Mouse (Mus musculus) gastrocnemius, adult 18-20 months (tissue): ENCODE measurements around the gene Hoxa2. TPM values are rescaled to one million over a fixed set of nuclear protein-coding genes. Genes with fewer than 3 reads are reported as not detected.

Experiments
- DNase-seq: peaks from one replicate; pipeline ENCODE4 v3.0.0; 2021; ENCODE audit warnings: low spot score
- total RNA-seq, 2 experiments: library from RNA; stranded (reverse); gene quantifications; 2 replicates each; pipeline ENCODE4 v1.2.3; 2021

The Hoxa2 gene
- total RNA-seq, 2 experiments from 2014 or later: 0.21 to 0.27 TPM

- DNase-seq: no peak
These were observed 37.9 kb upstream of the Hoxa2 start for GRCm38 (mm10) chr6:52202362-52203120.

- DNase-seq: no peak
These were observed 36.6 kb upstream of the Hoxa2 start for GRCm38 (mm10) chr6:52201269-52201668.

- no peak for DNase-seq
These were observed 36.2 kb upstream of the Hoxa2 start for GRCm38 (mm10) chr6:52200751-52201250.

GRCm38 (mm10) chr6:52200073-52200750 is 35.6 kb upstream of the Hoxa2 start:
- no peak for DNase-seq

GRCm38 (mm10) chr6:52197271-52197670 is 32.6 kb upstream of the Hoxa2 start:
- no peak for DNase-seq

- no peak for DNase-seq
These were observed 32.2 kb upstream of the Hoxa2 start for GRCm38 (mm10) chr6:52196811-52197210.

GRCm38 (mm10) chr6:52194690-52195089 is 30.1 kb upstream of the Hoxa2 start:
- no peak for DNase-seq

- DNase-seq: peak; percentile 82
These were observed 27.4 kb upstream of the Hoxa2 start for GRCm38 (mm10) chr6:52191860-52192550.

GRCm38 (mm10) chr6:52190906-52191810 is 26.5 kb upstream of the Hoxa2 start, which contains the start of gene Hoxa4:
Gene Hoxa4 (minus strand): TSS chr6:52191753.
- DNase-seq: no peak

- no peak for DNase-seq
These were observed 25.8 kb upstream of the Hoxa2 start for GRCm38 (mm10) chr6:52190410-52190809.

GRCm38 (mm10) chr6:52189909-52190308 is 25.3 kb upstream of the Hoxa2 start:
- no peak for DNase-seq

GRCm38 (mm10) chr6:52189172-52189591 is 24.6 kb upstream of the Hoxa2 start:
- DNase-seq: peak; percentile 73

GRCm38 (mm10) chr6:52186500-52186899 is 21.9 kb upstream of the Hoxa2 start:
- DNase-seq: no peak

- DNase-seq: no peak
These were observed 21.2 kb upstream of the Hoxa2 start for GRCm38 (mm10) chr6:52185834-52186233.

GRCm38 (mm10) chr6:52185222-52185621 is 20.6 kb upstream of the Hoxa2 start:
- DNase-seq: no peak

- DNase-seq: no peak
These were observed 20.0 kb upstream of the Hoxa2 start for GRCm38 (mm10) chr6:52184668-52185067.

GRCm38 (mm10) chr6:52183311-52184080 is 18.9 kb upstream of the Hoxa2 start:
- no peak for DNase-seq

GRCm38 (mm10) chr6:52182793-52183192 is 18.2 kb upstream of the Hoxa2 start:
- DNase-seq: no peak

- DNase-seq: no peak
These were observed 17.4 kb upstream of the Hoxa2 start for GRCm38 (mm10) chr6:52182030-52182429.

GRCm38 (mm10) chr6:52180726-52181125 is 16.1 kb upstream of the Hoxa2 start:
- no peak for DNase-seq
